Mouse (Mus musculus): ENCODE measurements around the gene Mms19.

DNA sequence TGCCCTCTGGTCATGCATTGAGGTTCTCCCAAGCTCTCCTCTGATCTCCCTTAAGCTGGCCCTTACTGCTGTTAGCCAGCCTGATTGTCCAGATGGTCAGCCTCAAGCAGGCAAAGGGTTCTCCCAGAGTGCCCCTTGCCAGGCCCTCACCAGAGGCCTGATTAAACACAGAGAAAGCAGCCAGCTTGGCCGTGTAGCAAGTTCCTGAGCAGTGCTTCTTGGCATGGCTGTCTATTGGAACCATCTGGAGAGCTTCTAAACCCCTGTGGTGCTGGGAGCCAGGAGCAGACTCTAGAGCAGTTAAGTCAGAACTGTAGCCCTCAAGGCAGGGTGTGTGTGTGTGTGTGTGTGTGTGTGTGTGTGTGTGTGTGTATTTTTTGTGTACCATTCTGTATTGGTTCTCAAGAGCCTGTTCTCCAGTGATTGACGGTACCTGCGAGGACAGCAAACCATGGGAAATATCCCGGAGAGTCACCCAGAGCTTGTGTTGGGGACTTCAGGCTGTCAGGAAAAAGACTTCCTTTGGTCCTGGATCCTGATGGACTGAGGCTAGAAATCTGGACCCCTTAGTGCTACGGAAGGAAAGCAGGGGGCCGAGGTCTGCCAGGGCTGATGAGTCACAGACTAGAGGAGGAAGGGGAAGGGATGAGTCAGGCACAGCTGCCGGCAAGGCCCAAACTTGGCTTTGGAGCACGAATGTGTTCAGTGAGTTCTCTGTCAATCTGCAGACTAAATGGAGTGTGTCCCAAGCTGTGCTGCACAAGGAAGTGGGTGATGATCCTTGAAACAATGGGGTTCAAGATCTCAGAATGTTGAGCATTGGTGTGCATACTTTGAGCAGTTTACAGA is 36.7 kb upstream of the Mms19 start:
- TF ChIP-seq CTCF (IDR thresholded peaks at IDR 0.05; ENCODE audit: borderline replicate concordance, control insufficient read depth, extremely low read depth, insufficient read depth, low read length, poor library complexity): no peak
- TF ChIP-seq POLR2A (IDR thresholded peaks at IDR 0.05; ENCODE audit: control insufficient read depth, extremely low read depth, insufficient read depth, low read length, poor library complexity): no peak
